Mouse (Mus musculus) forebrain, embryonic 14.5 days (tissue): ENCODE data around the gene Ugt1a8. TPM values are rescaled to one million over a fixed set of nuclear protein-coding genes. Genes with fewer than 3 reads are reported as not detected.

Source experiments
- ATAC-seq: fragments of 200-750 bp; cut with Nextera tagmentation; 2 replicates; pipeline ENCODE4 v1.8.0; 2017; ENCODE audit warnings: mild to moderate bottlenecking, moderate library complexity
- DNase-seq: peaks from one replicate; pipeline ENCODE4 v3.0.0-alpha.2; 2015; ENCODE audit warnings: low spot score
- H3K27ac ChIP-seq: fragments of 300-500 bp; sonication (generic); 2 replicates; pipeline ENCODE4 v1.5.1; 2014; ENCODE audit warnings: low read depth, mild to moderate bottlenecking, control low read depth, low read length, moderate library complexity
- H3K27me3 ChIP-seq: fragments of 300-500 bp; sonication (generic); replicated peaks from 2 replicates; pipeline ENCODE4 v1.6.1; 2014; ENCODE audit warnings: low read length, control low read depth, mixed read lengths; ENCODE audit not compliant: control insufficient read depth, insufficient read depth
- H3K36me3 ChIP-seq: fragments of 300-500 bp; sonication (generic); 2 replicates; pipeline ENCODE4 v1.6.1; 2014; ENCODE audit warnings: low read length, control low read depth; ENCODE audit not compliant: control insufficient read depth, insufficient read depth
- H3K4me1 ChIP-seq: fragments of 300-500 bp; sonication (generic); 2 replicates; pipeline ENCODE4 v1.6.1; 2014; ENCODE audit warnings: antibody characterized with exemption, low read length, control low read depth; ENCODE audit not compliant: control insufficient read depth, insufficient read depth
- H3K4me2 ChIP-seq: fragments of 300-500 bp; sonication (generic); 2 replicates; pipeline ENCODE4 v1.6.1; 2014; ENCODE audit warnings: mild to moderate bottlenecking, control low read depth, low read length
- H3K4me3 ChIP-seq: fragments of 300-500 bp; sonication (generic); 2 replicates; pipeline ENCODE4 v1.5.1; 2014; ENCODE audit warnings: low read depth, low read length, control low read depth
- H3K9ac ChIP-seq: fragments of 300-500 bp; sonication (generic); 2 replicates; pipeline ENCODE4 v1.6.1; 2014; ENCODE audit warnings: mild to moderate bottlenecking, low read length, control low read depth, moderate library complexity
- H3K9me3 ChIP-seq: fragments of 300-500 bp; sonication (generic); replicated peaks from 2 replicates; pipeline ENCODE4 v1.6.1; 2016; ENCODE audit warnings: low read length, control low read depth, mixed read lengths; ENCODE audit not compliant: control insufficient read depth
- WGBS: fragments of 180-500 bp; shearing (Covaris S2); extraction: QIAGEN DNeasy Blood & Tissue Kit; methylation state at CpG from one replicate; pipeline ENCODE4 v1.1.7; 2014; 5-methylcytosine and 5-hydroxymethylcytosine counted together
- polyA plus RNA-seq: library from polyadenylated mRNA; unstranded; fragments of >200 nt; fragmentation: Nextera tagmentation; extraction: Ambion mirVana; gene quantifications from 2 replicates; pipeline ENCODE4 v1.2.1, GENCODE M21; 2014

The Ugt1a8 gene
- polyA plus RNA-seq, 1 experiment from 2014 or later, result not detected

DNA sequence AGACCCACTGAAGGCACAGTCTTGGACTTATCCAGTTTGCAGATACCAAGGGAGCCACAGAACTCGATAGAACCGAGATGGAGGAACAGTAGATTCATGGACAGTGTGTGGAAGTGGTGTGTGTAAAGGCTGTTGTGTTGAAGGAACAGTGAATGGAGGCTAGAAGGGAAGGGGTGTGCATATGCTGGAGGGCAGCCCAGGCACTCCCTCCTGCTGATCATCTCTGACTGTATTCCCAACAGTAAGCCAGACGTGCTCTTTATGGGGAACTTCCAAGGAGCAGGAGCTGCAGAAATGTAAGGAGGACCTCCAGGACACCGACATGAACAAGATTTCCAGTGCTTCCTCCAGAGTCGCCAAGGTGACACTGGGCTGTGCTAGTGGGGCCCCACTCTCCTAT, 162.4 kb downstream of the Ugt1a8 start:
- Histone ChIP-seq H3K27ac (no peak overlapping the region), H3K9me3 (peaks cover 90% of the 10 kb centered on the region), H3K4me1 (no peaks in the 10 kb centered on the region), H3K4me2 (no peak overlapping the region), H3K27me3 (no peaks in the 10 kb centered on the region), H3K36me3 (no peaks in the 10 kb centered on the region), H3K4me3 (no peak overlapping the region), H3K9ac (no peak overlapping the region)
- no peak for ATAC-seq
- 83% methylated on average over 5 of the region's 5 CpGs for WGBS
- no peak for DNase-seq

DNA sequence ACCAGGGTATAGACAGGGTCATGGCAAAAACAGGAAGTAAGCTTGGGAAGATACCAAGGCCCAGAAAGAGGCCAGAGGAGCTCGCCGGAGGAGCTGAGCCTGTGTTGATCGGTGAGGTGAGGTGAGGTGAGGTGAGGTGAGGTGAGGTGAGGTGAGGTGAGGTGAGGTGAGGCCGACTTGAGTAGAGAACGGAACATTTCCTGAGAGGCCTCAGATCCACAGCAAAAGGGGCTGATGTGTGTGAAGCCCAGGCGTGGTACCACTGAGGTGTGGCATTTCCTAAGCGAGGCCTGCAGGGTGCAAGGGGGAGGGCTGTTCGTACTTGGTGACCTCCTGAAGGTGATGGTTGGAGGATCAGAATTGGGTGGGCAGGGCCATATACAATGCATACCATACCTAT, 165.5 kb downstream of the Ugt1a8 start:
- H3K36me3 ChIP-seq, result no peaks in the 10 kb centered on the region
- WGBS, result 76% methylated on average over 8 of the region's 8 CpGs
- H3K4me3 ChIP-seq, result no peak overlapping the region
- H3K9me3 ChIP-seq, result peaks cover 89% of the 10 kb centered on the region
- no peak overlapping the region for H3K27ac ChIP-seq
- ATAC-seq, result no peak
- H3K4me1 ChIP-seq, result no peaks in the 10 kb centered on the region
- H3K9ac ChIP-seq, result no peak overlapping the region
- no peaks in the 10 kb centered on the region for H3K27me3 ChIP-seq
- H3K4me2 ChIP-seq, result no peak overlapping the region
- no peak for DNase-seq

DNA sequence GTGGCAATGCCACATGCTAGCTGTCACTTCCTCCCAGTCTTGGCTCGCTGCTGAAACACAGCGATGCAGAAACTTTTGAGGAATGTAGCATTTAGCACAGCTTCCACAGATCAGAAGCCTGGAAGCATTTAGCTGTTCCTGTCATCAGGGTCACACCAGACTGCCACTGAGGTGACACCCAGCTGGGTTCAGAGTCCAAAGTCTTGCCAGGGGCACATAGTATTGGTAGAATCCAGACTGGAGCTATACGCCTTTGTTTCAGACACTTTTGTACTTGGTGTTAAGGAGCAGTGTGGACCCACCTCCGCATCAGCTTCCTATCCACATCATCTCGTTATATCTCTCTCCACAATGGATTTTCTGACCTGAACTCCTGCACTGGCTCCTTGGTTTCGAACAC, 165.9 kb downstream of the Ugt1a8 start:
- no peak overlapping the region for H3K4me2 ChIP-seq
- no peak overlapping the region for H3K27ac ChIP-seq
- peaks cover 85% of the 10 kb centered on the region for H3K9me3 ChIP-seq
- no peaks in the 10 kb centered on the region for H3K36me3 ChIP-seq
- H3K4me1 ChIP-seq, result no peaks in the 10 kb centered on the region
- no peak overlapping the region for H3K9ac ChIP-seq
- no peak for DNase-seq
- 71% methylated on average over 6 of the region's 6 CpGs for WGBS
- no peak overlapping the region for H3K4me3 ChIP-seq
- H3K27me3 ChIP-seq, result no peaks in the 10 kb centered on the region
- ATAC-seq, result no peak

DNA sequence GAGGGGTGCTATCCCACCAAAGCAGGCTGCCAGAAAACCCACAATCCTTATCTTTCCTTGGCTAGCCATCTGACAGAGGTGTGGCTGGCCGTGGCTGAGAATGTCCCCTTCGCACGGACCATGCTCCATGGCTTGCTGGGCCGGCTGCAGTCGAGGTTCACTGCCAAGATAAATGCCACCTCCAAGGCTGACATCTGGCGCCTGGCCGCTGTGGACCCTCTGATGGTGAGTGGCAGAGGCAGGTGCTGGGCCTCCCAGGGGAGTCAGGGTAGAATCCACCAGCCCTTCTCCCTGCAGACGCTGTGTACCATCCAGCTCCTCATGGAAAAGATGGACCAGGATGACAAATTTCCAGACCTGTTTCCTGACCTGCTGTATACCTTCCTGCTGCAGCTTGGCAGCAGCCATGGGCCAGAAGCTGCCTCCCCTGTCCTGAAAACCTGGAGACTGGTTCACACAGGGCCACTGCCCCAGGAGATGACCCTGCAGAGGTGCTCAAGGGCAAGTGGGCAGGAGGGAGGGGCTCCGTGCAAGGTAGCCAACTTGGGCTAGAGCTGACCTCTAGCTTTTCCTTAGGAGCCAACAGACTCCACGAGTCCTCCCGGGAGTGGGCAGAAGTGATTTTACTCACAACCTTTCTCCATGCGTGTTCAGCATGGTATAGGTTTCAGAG, 167.3 kb downstream of the Ugt1a8 start:
- no peak for DNase-seq

DNA sequence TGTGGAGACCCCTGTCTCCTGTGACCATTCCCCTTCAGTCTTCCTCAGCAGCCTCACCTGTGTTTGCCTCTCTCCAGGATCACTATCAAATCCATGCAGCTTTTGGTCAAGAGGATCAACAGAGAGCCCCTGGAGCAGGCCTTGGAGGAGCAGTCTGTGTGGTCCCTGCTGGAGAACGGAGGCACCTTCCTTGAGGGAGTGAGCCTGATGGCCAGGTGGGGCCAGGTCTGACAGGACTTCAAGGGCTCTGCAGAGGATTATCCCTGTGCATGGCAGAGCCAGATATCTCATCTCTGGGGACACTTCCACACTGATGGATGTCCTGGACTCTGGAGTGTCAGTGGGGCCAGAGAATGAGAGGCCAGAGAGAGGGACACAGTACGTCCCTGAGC, 167.8 kb downstream of the Ugt1a8 start:
- no peak for DNase-seq
- H3K4me2 ChIP-seq, result no peak overlapping the region
- H3K4me1 ChIP-seq, result no peaks in the 10 kb centered on the region
- no peaks in the 10 kb centered on the region for H3K27me3 ChIP-seq
- no peak for ATAC-seq
- peaks cover 14% of the 10 kb centered on the region for H3K36me3 ChIP-seq
- H3K9ac ChIP-seq, result no peak overlapping the region
- H3K27ac ChIP-seq, result no peak overlapping the region
- WGBS, result 57% methylated on average over 2 of the region's 2 CpGs
- peaks cover 66% of the 10 kb centered on the region for H3K9me3 ChIP-seq
- H3K4me3 ChIP-seq, result no peak overlapping the region

More for the DNA sequence above, 167.3 kb downstream of the Ugt1a8 start:
- WGBS, result 90% methylated on average over 12 of the region's 12 CpGs
- ATAC-seq, result no peak
- no peak overlapping the region for H3K4me2 ChIP-seq
- H3K4me1 ChIP-seq, result no peaks in the 10 kb centered on the region
- peaks cover 8% of the 10 kb centered on the region for H3K36me3 ChIP-seq
- H3K27ac ChIP-seq, result no peak overlapping the region
- H3K9me3 ChIP-seq, result peaks cover 71% of the 10 kb centered on the region
- H3K27me3 ChIP-seq, result no peaks in the 10 kb centered on the region
- H3K4me3 ChIP-seq, result no peak overlapping the region
- H3K9ac ChIP-seq, result no peak overlapping the region

DNA sequence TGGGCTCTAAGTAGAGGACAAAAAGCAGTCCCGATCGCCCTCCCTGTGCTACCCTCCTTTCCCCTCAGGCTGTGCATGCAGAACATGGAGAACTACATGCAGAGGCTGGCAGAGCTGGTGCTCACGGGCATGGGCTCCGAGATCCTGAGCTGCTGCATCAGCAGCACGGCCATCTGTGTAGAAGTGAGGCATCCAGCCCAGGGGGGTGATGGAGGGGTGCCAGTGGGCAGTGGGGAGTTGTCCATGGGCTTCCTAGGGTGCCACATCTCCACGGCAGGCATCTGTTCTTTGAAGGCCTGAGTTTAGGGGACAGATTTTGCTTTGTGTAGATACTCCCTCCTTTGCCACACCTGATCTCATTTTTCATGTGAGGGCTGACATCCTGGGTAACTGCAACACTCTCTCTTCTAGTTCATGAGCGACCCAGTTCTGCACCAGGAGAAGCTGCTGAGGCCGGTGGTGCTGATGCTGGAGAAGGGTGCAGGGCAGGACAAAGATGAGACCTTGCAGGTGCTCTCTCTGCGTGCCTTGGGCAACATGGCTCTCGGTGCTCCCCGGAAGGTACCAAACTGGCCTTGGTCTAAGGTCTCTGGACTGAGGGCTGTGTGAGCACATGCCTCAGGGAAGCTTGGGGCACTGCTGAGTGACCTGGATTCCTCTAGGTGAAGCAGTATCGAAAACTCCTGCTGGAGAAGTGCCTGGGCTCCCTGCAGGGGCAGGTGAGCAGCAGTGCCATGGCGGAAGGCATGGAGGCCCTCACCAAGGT, 168.6 kb downstream of the Ugt1a8 start:
- no peak overlapping the region for H3K4me2 ChIP-seq
- no peaks in the 10 kb centered on the region for H3K4me1 ChIP-seq
- 81% methylated on average over 13 of the region's 13 CpGs for WGBS
- no peak overlapping the region for H3K4me3 ChIP-seq
- no peaks in the 10 kb centered on the region for H3K27me3 ChIP-seq
- peaks cover 21% of the 10 kb centered on the region for H3K36me3 ChIP-seq
- no peak for ATAC-seq
- no peak overlapping the region for H3K27ac ChIP-seq
- no peak overlapping the region for H3K9ac ChIP-seq
- no peak for DNase-seq
- H3K9me3 ChIP-seq, result peaks cover 58% of the 10 kb centered on the region

DNA sequence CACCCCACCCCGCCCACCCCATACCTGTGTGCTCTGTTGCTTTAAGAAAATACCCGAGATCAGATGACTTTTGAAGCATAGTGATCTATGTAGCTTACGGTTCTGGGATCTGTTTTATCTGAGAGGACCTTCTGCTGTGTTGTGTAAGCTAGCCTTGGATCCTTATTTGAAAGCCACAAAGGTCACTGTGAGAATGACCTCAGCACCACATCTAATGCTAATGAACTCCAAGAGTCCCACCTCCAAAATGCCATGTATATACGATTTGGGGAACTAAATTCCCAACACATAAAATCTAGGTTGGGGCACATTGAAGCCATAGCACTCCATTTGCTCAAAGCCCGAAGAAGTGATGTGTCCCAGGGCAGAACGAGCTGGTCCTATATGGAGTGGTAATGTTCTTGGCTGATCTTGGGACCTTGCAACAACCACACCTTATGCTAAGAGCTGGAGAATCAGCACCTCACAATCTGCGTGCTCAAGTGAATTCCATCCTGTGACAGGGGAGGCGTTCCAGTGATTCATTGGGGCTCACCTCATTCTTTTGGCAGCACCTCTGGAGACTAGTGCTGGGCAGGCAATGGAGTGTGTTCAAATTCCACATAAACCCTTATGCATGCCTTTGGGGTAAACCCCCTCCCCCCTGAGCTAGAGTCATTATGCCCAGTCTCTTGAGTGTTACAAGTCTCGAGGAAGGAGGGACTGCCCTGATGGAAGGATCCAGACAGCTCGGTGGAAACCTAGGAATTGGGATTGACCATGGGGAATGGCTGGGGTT, 169.5 kb downstream of the Ugt1a8 start:
- Histone ChIP-seq H3K4me2 (no peak overlapping the region), H3K9ac (no peak overlapping the region), H3K27ac (no peak overlapping the region), H3K36me3 (peaks cover 30% of the 10 kb centered on the region), H3K9me3 (peaks cover 53% of the 10 kb centered on the region), H3K4me1 (no peaks in the 10 kb centered on the region), H3K27me3 (no peaks in the 10 kb centered on the region), H3K4me3 (no peak overlapping the region)
- no peak for ATAC-seq
- WGBS, result 78% methylated on average over 10 of the region's 10 CpGs
- no peak for DNase-seq

DNA sequence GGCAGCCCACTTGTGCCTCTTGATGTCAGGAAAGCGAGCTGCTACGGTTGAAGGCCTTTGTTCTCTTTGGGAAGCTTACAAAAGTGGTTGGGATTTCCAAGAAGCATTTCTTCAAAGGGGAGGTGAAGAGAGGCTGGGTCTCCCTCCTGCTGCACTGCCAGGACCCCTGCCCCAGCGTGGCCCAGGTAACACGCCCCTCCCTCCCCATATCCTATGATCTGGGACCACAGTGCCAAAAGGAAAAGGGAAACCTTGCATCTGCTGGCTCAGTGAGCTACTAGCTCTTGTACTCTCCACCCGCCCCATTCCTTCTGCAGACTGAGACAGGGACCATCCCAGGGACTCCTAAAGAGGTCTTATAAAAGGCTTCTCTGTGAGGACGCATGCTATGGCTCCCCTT, 170.1 kb downstream of the Ugt1a8 start:
- ATAC-seq, result no peak
- WGBS, result 84% methylated on average over 6 of the region's 6 CpGs
- Histone ChIP-seq H3K4me2 (no peak overlapping the region), H3K27me3 (no peaks in the 10 kb centered on the region), H3K9me3 (peaks cover 47% of the 10 kb centered on the region), H3K36me3 (peaks cover 36% of the 10 kb centered on the region), H3K4me3 (no peak overlapping the region), H3K9ac (no peak overlapping the region), H3K4me1 (no peaks in the 10 kb centered on the region), H3K27ac (no peak overlapping the region)
- DNase-seq, result no peak
